Mouse (Mus musculus) right cerebral cortex, adult 18-20 months (tissue): ENCODE results near the gene Asic5.
A peak's percentile ranks its signal among the peaks of the same experiment; 100 is the strongest.

Source experiments
- DNase-seq: peaks from one replicate; pipeline ENCODE4 v3.0.0; 2022; ENCODE audit warnings: mixed read lengths

Gene Asic5

DNA sequence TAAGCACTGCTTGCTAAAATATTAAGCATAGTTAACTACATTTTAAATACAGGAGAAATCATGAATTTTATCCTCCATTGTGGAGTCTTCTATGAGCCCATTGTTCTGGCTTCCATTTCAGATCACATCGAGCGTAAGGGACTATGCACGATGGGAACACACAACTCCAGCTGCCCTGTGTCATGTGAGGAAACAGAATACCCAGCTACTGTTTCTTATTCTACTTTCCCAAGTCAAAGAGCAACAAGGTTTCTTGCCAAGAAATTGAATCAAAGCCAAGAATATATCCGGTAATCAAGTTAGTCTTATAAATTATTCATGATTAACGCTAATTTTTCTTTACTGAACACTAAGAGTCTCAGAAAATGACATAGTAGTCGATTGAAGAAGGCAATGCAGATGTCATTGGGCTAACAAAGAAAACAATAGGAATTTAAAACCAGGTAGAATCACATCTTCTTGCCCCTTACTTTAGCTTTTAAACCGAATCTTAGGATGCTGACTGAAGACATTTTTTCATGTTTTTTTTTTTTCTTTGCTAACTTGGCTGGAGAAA lies 32.1 kb downstream of the Asic5 start:
- DNase-seq, result no peak

DNA sequence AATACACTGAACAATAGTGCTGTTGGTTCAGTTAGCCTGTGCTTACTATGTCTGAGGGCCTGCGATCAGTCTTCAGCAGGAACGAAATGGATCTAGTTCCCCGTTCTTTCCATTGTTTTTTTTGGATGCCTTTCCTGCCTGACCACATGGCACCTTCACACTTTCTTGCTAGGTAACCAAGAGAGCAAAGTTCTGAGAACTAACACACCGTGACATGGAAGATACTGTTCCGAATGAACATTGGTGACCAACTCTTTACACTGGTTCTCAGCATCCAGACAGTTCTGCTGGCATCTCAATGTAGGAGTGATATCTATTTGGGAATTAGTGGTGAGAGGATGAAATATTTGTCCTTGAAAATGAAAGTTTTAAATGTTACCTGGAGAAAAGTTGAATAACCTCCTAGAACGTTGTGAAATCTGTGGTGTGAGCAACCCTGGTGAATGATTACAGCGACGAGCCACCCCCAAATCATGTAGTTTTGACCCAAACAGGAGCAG lies 40.4 kb downstream of the Asic5 start:
- DNase-seq, result no peak

- peak; percentile 29 for DNase-seq
These were observed 41.0 kb downstream of the Asic5 start for GRCm38 (mm10) chr3:82023065-82023464.

GRCm38 (mm10) chr3:82027286-82027685 lies 45.2 kb downstream of the Asic5 start:
- DNase-seq, result peak; percentile 37

DNA sequence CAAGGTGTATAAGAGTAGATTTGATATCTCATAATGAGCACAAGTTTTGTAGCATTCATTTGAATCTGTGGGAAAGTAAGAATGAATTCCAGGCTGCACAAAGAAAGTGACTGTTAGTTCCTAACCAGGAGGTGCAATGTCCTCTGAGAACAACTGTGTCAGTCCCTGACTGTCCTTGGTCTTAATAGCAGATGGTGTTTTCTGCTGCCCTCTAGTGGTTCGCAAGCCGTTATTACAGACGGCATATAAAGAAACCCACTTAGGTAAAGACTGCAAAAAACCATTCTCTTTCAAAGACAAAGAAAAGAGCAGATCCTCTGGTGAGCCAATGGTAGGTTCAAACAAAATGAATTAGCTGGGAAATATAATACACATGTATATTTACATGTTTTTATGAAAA lies 47.1 kb downstream of the Asic5 start:
- peak; percentile 29 for DNase-seq

DNA sequence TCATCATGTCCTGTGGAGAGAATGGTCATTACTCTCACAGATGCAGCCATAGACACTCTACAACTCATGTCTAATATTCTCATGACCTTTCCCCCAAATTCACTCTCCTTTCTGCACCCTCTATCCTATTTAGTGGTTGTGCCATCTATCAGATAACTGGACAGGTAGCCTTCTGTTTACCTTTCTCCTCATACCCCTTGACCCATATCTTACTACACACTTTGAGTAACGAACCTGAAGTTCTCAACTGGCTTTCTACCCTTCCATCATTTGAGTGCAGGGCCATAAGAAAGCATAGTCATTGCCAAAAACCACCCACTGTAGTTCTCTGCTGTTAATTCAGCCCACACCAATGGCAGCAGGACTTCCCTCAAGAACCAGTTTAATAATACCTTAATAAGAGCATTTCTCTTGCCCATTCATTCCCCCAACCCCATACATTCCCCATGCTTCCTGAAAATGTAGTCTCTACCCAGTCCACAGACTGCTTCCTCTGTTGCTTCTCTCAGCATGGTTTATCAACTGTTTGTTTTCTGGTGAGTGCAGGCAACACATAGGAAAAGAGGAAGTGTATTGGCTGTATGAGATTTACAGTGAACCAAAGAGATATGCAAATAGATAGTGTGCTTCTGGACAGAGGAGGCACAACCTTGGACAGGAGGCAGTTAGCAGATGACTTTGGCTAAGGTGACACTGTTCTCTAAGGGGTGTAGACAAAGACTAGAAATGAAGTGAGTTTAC lies 48.1 kb downstream of the Asic5 start:
- no peak for DNase-seq

DNA sequence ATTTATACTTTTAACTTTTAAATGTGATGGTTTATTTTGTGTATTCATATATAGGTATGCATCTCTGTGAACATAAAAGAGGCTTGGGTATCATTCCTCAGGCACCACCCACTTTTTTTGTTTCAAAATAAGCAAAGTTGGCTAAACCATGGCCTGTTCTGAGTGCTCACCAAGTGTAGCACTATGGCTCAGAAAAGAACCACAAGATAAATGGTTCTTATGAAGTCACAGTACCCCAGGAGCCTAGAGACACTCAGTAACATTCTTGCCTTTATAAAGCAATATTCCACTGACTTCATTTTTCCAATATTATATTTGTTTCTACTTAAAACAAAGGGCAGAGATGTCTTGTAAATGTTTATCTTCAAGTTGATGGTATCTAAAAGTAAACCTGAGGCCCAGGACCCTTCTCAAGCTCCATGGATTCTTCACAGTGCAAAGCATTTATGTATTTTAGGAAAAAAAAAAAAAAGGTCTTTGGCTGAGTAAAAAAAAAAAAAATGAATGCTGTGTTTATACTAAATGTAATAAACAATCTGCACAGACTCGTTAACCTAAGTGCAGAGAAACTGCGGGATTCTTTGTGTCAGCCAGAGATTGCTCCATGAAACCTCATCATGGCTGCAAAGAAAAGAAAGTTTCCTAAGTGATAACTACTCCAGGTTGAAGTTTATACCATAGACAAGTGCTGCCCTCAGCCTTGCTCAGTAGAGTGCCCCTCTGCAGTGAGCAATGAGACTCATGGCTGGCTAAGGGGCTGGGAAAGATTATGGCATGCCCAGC lies 54.4 kb downstream of the Asic5 start:
- no peak for DNase-seq

DNA sequence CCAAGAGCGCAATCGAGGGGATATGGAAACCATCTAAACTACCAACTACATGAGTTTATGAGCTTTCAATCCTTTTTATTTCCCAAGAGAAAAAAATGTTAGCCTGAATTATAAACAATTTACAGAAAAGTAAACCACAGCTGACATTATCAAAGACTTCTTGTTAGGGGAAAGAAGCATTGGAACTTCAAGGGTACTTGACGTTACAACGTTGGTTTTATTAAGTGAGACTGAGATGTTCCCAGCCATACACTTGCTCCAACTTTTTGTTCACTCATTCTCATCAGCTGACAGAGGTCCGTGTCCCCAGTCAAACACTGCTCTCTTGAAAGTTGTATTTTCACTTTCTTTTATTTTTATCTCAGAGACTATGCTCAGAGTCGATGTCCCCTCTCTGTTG lies 61.6 kb downstream of the Asic5 start:
- no peak for DNase-seq

- no peak for DNase-seq
These were observed 62.8 kb downstream of the Asic5 start for GRCm38 (mm10) chr3:82044902-82045301.

GRCm38 (mm10) chr3:82046087-82046486 lies 64.0 kb downstream of the Asic5 start:
- DNase-seq, result peak; percentile 31

DNA sequence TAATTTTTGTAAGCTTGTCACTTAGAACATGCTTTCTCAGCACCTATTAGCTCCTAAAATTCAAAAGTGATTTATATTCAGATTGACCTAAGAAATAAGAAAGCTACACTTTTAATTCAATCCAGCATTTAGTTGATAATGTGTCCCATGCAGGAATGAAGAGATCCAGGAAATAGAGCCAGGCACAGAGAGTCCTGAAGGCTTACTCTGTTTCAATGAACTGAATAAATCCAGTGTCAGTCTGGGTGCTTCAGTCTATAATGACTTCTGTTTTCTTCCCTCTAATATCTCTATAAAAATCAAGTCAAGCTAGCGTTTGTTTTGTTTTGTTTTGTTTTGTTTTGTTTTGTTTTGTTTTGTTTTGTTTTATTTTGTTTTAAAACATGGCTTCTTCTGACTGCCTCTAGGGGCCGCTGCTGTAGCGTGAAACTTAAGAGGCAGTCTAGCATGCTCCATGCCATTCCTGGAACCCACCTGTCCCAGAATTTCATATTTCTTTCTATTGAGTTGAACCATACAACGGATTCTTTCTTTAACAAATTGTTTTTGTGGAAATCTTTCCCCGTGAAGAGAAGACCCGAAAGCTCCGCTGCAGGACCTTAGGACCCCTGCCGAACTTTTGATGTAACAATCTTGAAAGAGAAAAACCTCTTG lies 65.1 kb downstream of the Asic5 start:
- DNase-seq, result peak; percentile 44

GRCm38 (mm10) chr3:82048078-82048477 lies 66.0 kb downstream of the Asic5 start:
- no peak for DNase-seq

GRCm38 (mm10) chr3:82048681-82049080 lies 66.6 kb downstream of the Asic5 start:
- no peak for DNase-seq

- no peak for DNase-seq
These were observed 69.4 kb downstream of the Asic5 start for GRCm38 (mm10) chr3:82051468-82051867.

DNA sequence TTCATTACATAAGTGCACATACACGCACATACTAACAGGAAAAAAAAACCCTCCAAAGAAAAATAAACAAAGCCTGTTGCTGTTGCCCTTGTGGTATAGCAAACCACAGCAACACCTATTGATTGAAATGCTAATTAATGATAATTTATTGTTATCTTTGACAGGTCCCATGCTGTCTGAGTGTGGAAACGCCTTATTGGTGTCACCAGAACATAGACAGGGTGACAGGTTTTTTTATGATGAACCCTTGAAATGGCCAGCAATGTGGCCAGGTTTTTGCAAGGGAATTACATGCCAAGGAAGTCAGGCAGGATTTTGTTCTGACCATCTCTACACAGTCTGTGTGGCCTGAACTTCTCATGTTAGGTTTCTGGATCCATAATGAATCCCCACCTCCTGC lies 69.9 kb downstream of the Asic5 start:
- DNase-seq, result no peak

GRCm38 (mm10) chr3:82054283-82054974 lies 72.3 kb downstream of the Asic5 start:
- no peak for DNase-seq

- no peak for DNase-seq
These were observed 75.1 kb downstream of the Asic5 start for GRCm38 (mm10) chr3:82057201-82057600.

- no peak for DNase-seq
These were observed 79.5 kb downstream of the Asic5 start for GRCm38 (mm10) chr3:82061402-82062180.

DNA sequence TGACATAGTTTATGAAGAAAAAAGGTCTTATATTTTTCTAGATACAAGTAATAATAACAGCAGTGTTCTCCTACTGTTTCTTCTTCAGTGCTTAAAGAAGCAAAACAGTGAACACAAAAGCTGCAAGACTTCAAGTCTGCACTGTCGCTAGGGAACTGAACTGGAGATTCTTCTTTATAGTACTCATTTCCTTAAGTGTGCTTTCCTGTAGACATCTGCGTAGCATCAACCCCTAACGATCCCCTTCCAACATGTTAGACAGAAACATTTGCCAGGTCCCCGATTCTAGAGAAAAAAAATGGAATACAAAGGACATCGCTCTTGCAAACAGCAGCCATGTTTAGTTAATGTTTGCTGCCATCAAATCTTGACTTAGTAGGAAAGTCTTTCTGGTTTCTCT lies 85.7 kb downstream of the Asic5 start:
- no peak for DNase-seq
